Mouse (Mus musculus): Measurements from ENCODE around the gene Ankrd63. TPM values are rescaled to one million over a fixed set of nuclear protein-coding genes. Genes with fewer than 3 reads are reported as not detected.

Ankrd63 gene
- polyA plus RNA-seq, 1 experiment, result 1.8 TPM

DNA sequence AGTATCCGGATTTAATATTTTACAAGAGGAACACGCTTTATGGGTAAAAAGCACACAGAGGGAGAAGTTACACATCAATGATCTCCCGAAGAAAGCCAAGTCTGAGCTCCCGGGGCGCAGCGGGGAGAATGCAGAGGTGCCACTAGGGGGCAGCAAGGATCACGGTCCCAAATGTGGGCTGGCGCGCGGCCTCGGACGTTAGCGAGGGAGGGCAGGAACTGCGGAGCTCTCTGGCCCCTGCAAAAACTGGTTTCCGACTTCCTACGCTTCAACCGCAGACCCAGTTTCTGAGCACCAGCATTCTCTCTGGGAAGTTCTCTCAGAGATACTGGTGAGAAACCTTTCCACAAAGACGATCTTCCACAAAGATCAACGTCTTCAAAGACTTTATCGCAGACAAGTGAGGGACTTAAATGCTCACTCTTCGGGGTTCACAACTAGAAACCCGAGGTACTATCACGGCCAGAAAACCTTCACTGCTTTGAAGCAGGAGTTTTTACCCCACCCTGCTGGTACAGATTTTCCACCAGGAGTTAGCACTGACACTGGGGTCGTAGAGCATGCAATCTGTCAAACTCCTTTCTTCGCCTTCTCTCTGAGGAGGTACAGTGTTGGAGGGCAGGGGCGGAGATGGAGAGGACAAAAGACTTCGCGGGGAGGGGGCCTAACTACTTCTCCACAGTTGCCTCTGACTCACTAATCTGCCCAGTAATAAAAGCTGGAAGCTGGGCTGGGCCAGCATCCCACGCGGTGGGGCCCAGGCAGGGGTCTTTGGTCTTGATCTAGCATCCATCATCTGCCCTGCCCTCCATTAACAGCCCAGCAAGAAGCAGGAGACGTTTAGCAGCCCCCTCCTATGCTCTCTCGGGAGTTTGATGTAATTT, 3.3 kb downstream of the Ankrd63 start:
- TF ChIP-seq POLR2A (IDR thresholded peaks at IDR 0.05; ENCODE audit: control insufficient read depth, low read depth, low read length) (peak; percentile 20; the same call in 1 of the 2 replicates), CTCF (IDR thresholded peaks at IDR 0.05; ENCODE audit: control insufficient read depth, insufficient read depth, insufficient replicate concordance, low read depth, low read length) (peak; percentile 90)
- no peaks in the 10 kb centered on the region for H3K27me3 ChIP-seq (ENCODE audit: control insufficient read depth, insufficient read depth, low read length)
- H3K27ac ChIP-seq (ENCODE audit: control insufficient read depth, insufficient read depth, low read depth, low read length), result peak overlapping the region; percentile 57
- H3K4me1 ChIP-seq (ENCODE audit: control insufficient read depth, insufficient read depth, low read length), result peaks cover 61% of the 10 kb centered on the region
- peak overlapping the region; percentile 70 for H3K4me3 ChIP-seq (ENCODE audit: control insufficient read depth, low read depth, low read length)
- no peaks in the 10 kb centered on the region for H3K36me3 ChIP-seq (ENCODE audit: control insufficient read depth, insufficient read depth, low read length)

DNA sequence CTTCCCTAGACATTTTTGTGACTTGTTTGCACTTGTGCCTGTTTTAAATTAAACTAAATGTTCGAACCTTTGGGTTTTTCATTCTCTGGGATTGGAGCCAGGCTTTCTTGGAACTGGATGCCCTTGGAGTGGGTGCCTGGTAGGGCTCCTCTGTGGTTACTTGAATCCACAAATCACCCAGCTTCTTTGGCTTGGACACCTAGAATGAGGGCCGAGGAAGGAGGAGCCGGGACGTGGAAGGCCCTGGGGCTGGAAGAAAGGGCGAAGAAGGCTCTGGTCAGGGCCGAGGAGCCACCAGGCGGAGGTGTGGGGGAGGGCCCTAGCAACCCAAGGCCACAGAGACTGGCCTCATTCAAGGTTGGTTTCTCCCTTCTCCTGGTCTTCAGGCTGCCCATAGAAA, 5.8 kb downstream of the Ankrd63 start:
- TF ChIP-seq CTCF (IDR thresholded peaks at IDR 0.05; ENCODE audit: control insufficient read depth, insufficient read depth, insufficient replicate concordance, low read depth, low read length), result no peak
- TF ChIP-seq POLR2A (IDR thresholded peaks at IDR 0.05; ENCODE audit: control insufficient read depth, low read depth, low read length), result no peak
- Histone ChIP-seq H3K4me1 (ENCODE audit: control insufficient read depth, insufficient read depth, low read length) (peaks cover 48% of the 10 kb centered on the region), H3K4me3 (ENCODE audit: control insufficient read depth, low read depth, low read length) (no peak overlapping the region), H3K36me3 (ENCODE audit: control insufficient read depth, insufficient read depth, low read length) (no peaks in the 10 kb centered on the region), H3K27ac (ENCODE audit: control insufficient read depth, insufficient read depth, low read depth, low read length) (no peak overlapping the region), H3K27me3 (ENCODE audit: control insufficient read depth, insufficient read depth, low read length) (no peaks in the 10 kb centered on the region)

DNA sequence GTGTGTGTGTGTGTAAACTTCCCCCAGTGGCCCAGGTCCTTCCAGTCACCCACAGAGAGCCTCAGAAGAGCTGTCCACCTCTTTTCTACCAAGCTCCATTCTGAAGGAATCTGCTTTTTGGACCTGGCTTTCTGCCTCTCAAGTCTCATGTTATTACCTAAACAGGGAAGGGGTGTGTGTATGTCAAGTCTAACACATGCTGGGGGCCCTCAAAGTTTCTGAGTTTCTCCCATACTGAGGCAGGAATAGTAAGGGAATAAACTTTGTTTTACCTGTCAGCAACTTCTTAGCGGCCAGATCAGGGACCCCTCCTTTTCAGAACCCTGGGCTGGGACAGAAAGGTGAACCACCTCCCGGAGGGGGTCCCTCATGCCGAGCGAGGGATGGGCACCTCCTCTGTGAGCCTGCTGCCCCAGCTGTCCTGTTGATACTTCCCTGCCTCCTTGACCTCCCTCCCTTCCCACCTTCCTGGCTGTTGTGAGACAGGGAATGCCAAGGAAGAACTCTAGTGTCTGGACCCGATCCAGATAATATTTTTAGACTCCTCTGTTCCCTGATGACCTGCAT, 6.4 kb downstream of the Ankrd63 start:
- Histone ChIP-seq H3K36me3 (ENCODE audit: control insufficient read depth, insufficient read depth, low read length) (no peaks in the 10 kb centered on the region), H3K27ac (ENCODE audit: control insufficient read depth, insufficient read depth, low read depth, low read length) (no peak overlapping the region), H3K27me3 (ENCODE audit: control insufficient read depth, insufficient read depth, low read length) (no peaks in the 10 kb centered on the region), H3K4me1 (ENCODE audit: control insufficient read depth, insufficient read depth, low read length) (peaks cover 42% of the 10 kb centered on the region), H3K4me3 (ENCODE audit: control insufficient read depth, low read depth, low read length) (no peak overlapping the region)
- TF ChIP-seq POLR2A (IDR thresholded peaks at IDR 0.05; ENCODE audit: control insufficient read depth, low read depth, low read length) (no peak), CTCF (IDR thresholded peaks at IDR 0.05; ENCODE audit: control insufficient read depth, insufficient read depth, insufficient replicate concordance, low read depth, low read length) (no peak)

DNA sequence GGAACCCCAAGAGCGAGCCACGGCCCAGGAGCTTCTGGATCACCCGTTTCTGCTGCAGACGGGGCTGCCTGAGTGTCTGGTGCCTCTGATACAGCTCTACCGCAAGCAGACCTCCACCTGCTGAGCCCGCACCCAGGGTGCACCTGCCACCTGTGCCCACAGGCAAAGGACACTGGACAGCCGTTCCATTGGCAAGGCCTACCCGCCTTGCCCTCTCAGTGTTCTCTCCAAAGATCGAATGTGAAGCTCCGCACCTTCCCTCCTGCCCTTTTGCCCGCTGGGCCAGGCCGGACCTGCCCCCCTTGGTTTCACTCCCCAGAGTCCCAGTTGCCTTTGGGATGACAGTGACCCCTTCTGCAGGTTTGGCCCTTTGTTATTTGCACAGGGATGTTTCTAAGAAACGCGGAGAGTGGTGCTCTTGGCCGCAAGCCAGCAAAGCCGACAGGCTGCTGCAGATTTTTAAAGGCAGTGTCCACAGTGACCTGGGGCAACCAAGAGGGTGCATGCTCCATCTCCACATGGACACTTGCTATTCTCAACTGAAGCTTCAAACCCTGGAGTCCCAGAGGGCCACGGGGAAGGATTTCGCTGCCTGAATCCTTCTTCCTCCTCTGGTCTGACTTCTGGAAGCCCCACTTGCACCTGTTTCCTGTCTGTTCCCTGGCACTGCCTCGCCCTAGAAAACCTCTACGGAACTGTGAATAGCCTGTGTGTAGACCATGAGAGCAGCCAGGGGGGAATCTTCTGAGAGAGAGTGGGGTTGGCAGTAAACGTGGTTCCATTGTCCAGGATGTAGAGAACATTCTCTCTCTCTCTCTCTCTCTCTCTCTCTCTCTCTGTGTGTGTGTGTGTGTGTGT, 7.1 kb downstream of the Ankrd63 start:
- H3K4me1 ChIP-seq (ENCODE audit: control insufficient read depth, insufficient read depth, low read length), result peaks cover 36% of the 10 kb centered on the region
- H3K27ac ChIP-seq (ENCODE audit: control insufficient read depth, insufficient read depth, low read depth, low read length), result no peak overlapping the region
- TF ChIP-seq CTCF (IDR thresholded peaks at IDR 0.05; ENCODE audit: control insufficient read depth, insufficient read depth, insufficient replicate concordance, low read depth, low read length) (no peak), POLR2A (IDR thresholded peaks at IDR 0.05; ENCODE audit: control insufficient read depth, low read depth, low read length) (no peak)
- no peak overlapping the region for H3K4me3 ChIP-seq (ENCODE audit: control insufficient read depth, low read depth, low read length)
- H3K36me3 ChIP-seq (ENCODE audit: control insufficient read depth, insufficient read depth, low read length), result no peaks in the 10 kb centered on the region
- no peaks in the 10 kb centered on the region for H3K27me3 ChIP-seq (ENCODE audit: control insufficient read depth, insufficient read depth, low read length)

DNA sequence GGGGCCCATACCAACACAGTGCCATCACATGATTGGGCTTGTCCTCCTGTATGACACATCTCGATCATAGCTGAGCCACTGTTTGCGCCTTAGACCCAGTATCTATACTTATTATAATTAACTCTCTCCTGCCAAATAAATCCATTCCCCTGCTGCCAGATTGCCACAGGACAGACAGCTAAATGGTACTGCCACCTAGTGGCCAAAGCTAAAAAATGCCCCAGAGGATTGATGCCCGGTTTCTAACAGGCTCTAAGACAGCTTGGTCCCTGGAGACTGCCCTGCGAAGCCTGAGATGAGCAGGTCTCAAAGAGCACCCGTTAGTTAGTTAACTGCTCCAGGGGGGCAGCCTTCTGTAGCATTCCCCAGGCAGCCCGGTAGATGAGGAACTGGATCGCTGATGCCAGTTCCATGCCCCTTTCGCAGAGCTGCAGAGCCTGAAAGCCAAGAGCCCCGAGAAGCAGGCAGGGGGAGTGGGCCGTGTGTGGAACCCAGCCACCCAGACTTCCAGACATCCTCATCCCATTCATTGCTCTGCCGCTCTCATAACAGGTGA, 8.0 kb downstream of the Ankrd63 start:
- no peak overlapping the region for H3K27ac ChIP-seq (ENCODE audit: control insufficient read depth, insufficient read depth, low read depth, low read length)
- peaks cover 33% of the 10 kb centered on the region for H3K4me1 ChIP-seq (ENCODE audit: control insufficient read depth, insufficient read depth, low read length)
- no peak overlapping the region for H3K4me3 ChIP-seq (ENCODE audit: control insufficient read depth, low read depth, low read length)
- no peaks in the 10 kb centered on the region for H3K27me3 ChIP-seq (ENCODE audit: control insufficient read depth, insufficient read depth, low read length)
- H3K36me3 ChIP-seq (ENCODE audit: control insufficient read depth, insufficient read depth, low read length), result no peaks in the 10 kb centered on the region
- TF ChIP-seq CTCF (IDR thresholded peaks at IDR 0.05; ENCODE audit: control insufficient read depth, insufficient read depth, insufficient replicate concordance, low read depth, low read length) (peak; percentile 37; the same call in 1 of the 2 replicates), POLR2A (IDR thresholded peaks at IDR 0.05; ENCODE audit: control insufficient read depth, low read depth, low read length) (no peak)

DNA sequence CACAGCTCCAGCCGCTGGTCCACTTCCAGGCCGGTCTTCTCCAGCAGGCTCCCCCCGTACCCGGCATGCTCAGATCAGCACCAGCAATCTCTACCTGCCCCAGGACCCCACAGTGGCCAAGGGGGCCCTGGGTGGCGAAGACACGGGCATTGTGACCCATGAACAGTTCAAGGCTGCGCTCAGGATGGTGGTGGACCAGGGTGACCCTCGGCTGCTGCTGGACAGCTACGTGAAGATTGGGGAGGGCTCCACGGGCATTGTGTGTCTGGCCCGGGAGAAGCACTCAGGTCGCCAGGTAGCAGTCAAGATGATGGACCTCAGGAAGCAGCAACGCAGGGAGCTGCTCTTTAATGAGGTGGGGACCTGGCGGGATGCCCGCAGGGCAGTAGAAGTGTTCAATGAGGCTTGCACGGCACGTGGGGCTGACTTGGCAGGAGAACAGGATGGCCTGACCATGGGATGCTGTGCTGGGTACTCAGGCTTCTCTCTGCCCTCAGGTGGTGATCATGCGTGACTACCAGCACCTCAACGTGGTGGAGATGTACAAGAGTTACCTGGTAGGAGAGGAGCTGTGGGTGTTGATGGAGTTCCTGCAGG, 10.3 kb downstream of the Ankrd63 start:
- H3K4me3 ChIP-seq (ENCODE audit: control insufficient read depth, low read depth, low read length), result no peak overlapping the region
- TF ChIP-seq CTCF (IDR thresholded peaks at IDR 0.05; ENCODE audit: control insufficient read depth, insufficient read depth, insufficient replicate concordance, low read depth, low read length), result no peak
- no peak for TF ChIP-seq POLR2A (IDR thresholded peaks at IDR 0.05; ENCODE audit: control insufficient read depth, low read depth, low read length)
- no peaks in the 10 kb centered on the region for H3K36me3 ChIP-seq (ENCODE audit: control insufficient read depth, insufficient read depth, low read length)
- H3K27me3 ChIP-seq (ENCODE audit: control insufficient read depth, insufficient read depth, low read length), result no peaks in the 10 kb centered on the region
- peaks cover 18% of the 10 kb centered on the region for H3K4me1 ChIP-seq (ENCODE audit: control insufficient read depth, insufficient read depth, low read length)
- H3K27ac ChIP-seq (ENCODE audit: control insufficient read depth, insufficient read depth, low read depth, low read length), result no peak overlapping the region

Measured in testis, adult 2 months (tissue).